Mouse (Mus musculus): ENCODE results near the gene Gm4894. TPM values are rescaled to one million over a fixed set of nuclear protein-coding genes. Genes with fewer than 3 reads are reported as not detected.

Gene Gm4894
- polyA plus RNA-seq, 1 experiment from 2014 or later, result not detected

Other genes starting within 250 kb of the Gm4894 start
- 18.7 and 19.3 TPM in 2 replicates for gene Zw10, start 194.9 kb upstream of the Gm4894 start, polyA plus RNA-seq (2015; fragmentation: Nextera tagmentation; extraction: Ambion mirVana)
- not detected in 2 replicates for gene Tmprss5, start 169.3 kb upstream of the Gm4894 start, polyA plus RNA-seq (2015; fragmentation: Nextera tagmentation; extraction: Ambion mirVana)
- gene Drd2, start 90.1 kb downstream of the Gm4894 start, polyA plus RNA-seq (2015; fragmentation: Nextera tagmentation; extraction: Ambion mirVana), result not detected in 2 replicates
- gene Ankk1, start 176.5 kb downstream of the Gm4894 start, polyA plus RNA-seq (2015; fragmentation: Nextera tagmentation; extraction: Ambion mirVana), result not detected in 2 replicates
- 0.08 and 0.09 TPM in 2 replicates for gene Ttc12, start 235.7 kb downstream of the Gm4894 start, polyA plus RNA-seq (2015; fragmentation: Nextera tagmentation; extraction: Ambion mirVana)